Mouse (Mus musculus) kidney, postnatal 10 days (tissue): ENCODE measurements around the gene Cfap73.

ENCODE experiments used
- DNase-seq: peaks from one replicate; pipeline ENCODE4 v3.0.0; 2021; ENCODE audit warnings: mixed read lengths

Cfap73 gene

GRCm38 (mm10) chr5:120647361-120647760 lies 13.3 kb upstream of the Cfap73 start:
- no peak for DNase-seq

DNA sequence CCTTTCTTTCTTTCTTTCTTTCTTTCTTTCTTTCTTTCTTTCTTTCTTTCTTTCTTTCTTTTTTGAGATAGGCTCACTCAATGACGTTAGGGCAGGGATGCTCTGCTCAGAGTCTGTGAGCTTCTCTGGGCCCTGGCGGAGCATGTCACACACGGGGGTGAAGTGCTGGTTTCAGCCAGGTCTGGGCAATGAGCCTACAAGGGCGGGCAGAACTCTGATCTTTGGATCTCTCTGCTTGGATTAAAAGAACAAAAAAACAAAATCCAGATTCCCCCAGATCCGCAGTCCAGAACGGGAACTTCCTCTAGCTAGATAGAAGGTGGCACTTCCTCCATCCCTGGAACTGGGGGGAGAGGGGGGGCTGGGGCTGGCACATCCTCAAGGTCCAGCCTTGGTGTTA lies 11.8 kb upstream of the Cfap73 start:
- peak; percentile 60 for DNase-seq

- no peak for DNase-seq
These were observed 10.2 kb upstream of the Cfap73 start for GRCm38 (mm10) chr5:120644227-120644626.

- peak; percentile 62 for DNase-seq
These were observed 9.5 kb upstream of the Cfap73 start for GRCm38 (mm10) chr5:120643365-120644085.

DNA sequence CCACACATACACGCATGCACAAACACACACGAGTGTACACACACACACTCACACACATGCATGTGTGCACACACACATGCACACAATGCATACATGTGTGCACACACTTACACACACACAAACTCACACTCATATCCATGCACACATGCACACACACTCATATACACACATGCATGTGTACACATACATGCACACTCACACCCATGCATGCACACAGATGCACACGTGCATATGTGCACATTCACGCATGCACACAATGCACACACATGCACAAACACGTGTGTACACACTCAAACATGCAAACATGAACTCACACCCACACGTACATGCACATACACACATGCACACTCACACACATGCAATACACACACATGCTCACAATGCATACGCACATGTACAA lies 6.1 kb upstream of the Cfap73 start:
- DNase-seq, result no peak

- DNase-seq, result no peak
These were observed 1.6 kb upstream of the Cfap73 start for GRCm38 (mm10) chr5:120635633-120636032.

DNA sequence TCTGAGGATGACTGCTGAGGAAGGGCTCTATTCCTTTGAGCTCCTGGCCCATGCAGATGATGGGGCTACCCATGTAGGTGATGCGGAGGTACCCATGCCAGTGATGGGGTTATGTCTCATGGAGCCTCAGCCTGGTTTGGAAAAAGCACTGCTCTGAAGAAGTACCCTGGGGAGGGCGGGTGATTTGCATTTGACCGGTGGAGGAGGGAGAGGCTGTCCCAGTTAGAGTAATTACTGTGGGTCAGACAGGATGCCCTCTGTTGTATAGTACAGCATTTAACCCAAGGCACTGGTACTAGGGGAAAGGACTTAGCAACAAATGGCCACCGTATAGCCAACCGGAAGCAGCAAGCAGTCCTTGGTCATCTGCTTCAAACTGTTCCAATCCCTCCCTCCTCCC lies 825 bp upstream of the Cfap73 start:
- DNase-seq, result no peak

DNA sequence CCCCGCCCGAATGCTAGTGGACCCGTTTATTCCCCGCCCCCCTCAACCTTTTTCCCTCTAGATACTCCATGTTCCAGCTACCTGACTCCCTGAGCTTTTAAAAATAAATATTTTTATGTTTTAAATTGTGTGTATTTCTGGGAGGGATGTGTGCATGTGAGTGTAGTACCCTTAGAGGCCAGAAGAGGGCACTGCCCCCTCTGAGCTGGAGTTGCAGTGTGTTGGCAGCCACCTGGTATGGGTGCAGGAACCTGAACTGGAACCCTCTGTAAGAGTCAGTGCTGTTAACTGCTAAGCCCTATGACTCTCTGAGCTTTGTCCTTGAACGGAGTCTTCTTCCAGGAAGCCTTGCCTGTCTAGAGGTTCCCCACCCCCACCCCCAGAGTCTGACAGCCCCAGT lies 2.1 kb downstream of the Cfap73 start:
- DNase-seq, result no peak

DNA sequence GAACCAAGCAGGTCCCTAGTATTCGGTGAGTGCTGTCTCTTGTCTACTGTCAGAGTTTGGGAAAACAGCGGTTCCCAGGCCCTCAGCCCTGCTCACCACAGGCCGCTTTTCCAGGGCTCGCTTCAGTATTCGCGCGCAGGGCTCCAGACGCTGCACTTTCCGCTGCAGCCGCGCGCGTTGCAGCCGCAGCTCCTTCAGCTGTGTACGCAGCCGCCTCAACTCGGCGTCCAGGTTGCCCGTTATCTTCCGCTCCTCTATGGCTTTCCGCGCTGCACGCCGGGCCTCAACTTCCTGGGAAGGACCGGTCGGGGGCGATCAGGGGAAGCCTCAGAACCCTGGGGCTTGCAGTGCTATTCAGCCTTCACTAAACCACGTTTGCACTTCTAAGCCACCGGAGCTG lies 2.9 kb downstream of the Cfap73 start:
- DNase-seq, result peak; percentile 20

- DNase-seq, result peak; percentile 54
These were observed 5.4 kb downstream of the Cfap73 start for GRCm38 (mm10) chr5:120628624-120629023.

DNA sequence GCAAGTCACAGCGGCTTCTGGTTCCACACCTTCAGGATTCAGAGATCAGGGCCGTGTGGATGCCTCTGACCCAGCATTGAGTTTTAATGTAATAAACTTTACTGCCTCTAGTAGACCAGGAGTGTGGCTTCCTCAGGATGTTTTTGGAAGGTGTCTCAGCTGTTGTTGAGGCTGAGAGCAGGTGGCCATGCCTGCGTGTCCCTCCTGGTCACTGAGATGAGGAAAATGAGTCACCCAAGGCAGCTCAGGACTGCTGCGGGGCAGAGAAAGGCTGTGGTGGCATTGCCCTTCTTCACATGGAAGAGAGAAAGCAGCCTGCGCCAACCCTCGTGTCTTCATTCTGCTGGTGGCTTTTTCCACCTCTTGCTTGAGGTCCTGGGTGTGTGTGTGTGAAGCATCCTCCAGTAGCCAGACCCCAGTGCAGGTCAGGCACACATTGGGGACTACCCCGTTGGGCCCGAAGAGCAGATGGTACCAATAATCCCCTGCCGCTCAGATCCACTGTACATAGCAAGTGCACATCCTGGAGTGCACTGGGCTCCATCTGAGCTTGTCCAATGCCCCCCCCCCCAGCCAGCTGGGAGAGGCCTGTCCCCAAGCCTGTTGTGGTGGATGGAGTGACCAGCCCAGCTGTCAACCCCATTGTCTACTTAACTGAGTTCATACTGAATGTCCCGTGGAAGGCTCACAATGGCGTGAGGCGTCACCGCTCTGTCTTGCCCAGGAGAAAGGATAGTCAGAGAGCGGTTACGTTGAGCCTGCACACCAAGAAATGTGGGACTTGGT lies 6.3 kb downstream of the Cfap73 start:
- no peak for DNase-seq

DNA sequence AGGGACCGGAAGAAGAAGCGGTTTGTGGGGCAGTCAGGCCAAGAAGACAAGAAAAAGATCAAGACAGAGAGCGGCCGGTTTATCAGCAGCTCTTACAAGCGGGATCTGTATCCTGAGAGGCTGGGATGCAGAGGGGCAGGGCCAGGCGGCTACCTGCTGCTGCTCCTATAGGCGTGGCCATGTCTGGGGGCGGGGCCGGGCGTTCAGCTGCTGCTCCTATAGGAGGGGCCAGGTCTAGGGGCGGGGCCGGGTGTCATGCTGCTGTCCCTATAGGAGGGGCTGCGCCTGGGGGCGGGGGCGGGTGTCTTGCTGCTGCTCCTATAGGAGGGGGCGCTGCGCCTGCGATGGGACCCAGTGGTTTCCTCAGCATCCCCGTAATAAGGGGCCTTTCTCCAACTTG lies 7.6 kb downstream of the Cfap73 start:
- peak; percentile 56 for DNase-seq

DNA sequence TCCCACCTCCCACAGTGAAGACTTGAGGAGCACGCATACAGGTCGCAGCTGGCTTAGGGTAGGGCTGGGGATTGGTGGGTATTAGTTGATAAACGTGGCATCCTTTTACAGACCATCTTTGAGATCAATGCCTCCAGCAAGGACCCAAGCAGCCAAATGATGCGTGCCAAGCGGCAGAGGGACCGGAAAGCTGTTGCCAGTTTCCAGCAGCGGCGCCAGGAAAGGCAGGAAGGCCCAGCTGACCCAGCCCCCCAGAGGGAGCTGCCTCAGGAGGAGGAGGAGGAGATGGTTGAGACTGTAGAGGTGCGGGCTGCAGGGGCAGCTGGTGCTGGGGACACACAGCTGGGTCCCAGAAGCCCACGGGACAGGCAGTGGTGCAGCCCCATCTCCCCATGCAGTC lies 9.6 kb downstream of the Cfap73 start:
- DNase-seq, result no peak

GRCm38 (mm10) chr5:120622198-120622851 lies 11.7 kb downstream of the Cfap73 start:
- peak; percentile 53 for DNase-seq

DNA sequence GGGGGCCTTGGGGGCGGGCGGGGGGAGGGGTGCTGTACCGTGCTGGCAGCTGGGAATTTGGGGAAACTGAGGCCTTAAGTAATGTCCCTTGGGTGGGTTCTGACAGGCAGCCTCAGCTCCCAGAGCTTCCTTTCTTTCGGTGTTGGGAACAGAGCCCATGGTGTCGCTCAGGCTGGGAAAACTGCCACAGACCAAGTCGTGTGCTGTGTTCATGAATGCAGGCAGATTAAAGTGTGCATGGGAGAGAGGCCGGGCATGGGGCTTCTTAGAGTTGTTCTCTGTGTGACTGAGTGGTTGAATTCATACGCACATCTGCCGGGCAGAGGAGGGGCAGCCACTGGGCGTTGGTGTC lies 12.2 kb downstream of the Cfap73 start:
- DNase-seq, result no peak

DNA sequence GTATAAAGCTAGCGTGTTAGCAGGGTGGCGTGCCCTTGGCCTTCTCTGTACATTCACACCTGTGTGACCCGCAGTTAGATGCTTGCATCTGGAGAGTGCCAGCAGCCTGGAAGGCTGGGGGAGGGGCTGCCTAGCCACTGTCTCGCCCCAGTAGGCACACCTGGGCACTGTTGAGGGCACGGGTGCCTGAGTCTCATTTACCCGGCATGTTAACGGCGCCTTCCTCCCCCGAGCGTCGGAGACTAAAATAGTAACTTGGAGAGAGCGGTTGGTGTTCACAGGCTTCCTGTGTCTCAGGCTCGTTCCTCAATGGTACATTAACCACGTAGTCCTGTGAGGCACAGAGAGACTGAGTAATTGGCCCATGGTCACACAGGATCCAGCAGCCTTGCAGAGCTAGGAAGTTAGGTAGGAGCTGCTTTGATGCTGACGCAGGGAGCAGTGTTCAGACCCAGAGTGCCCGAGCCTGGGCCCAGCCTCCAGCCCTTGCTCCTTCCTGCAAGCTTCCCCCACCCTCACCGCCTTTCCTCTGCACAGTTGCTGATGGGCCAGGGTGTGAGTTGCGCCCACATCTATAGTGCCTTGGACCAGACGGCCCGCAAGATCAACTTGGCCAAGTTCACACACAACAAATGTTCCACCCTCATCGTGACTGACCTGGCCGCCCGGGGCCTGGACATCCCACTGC lies 12.8 kb downstream of the Cfap73 start:
- peak; percentile 61 for DNase-seq

DNA sequence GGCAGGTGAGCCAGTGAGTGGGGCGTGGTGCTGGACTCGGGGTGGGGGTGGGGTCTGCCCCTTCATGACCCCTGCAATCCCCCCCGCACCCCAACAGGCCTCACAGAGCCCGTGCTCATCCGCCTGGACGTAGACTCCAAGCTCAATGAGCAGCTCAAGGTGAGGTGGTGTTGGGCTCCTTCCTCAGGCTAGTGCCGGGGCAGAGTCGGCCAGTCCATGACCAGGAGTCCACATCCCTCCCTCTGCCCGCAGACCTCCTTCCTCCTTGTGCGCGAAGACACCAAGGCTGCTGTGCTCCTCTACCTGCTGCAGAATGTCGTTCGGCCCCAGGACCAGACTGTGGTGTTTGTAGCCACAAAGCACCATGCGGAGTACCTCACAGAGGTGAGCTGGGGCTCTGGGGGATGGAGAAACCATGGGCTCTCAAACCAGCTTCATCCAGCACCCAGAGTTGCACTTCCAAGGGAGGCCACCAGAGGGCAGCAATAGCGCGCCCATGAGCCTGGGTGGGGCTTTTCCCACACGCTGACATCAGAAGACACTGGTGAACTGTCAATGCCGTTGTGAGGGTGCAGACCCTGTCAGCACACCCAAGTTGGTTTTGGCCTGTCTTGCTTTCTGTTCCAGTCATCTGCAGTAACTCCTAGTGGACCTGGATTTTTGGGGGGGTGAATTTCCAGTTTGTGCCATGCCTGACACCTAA lies 13.5 kb downstream of the Cfap73 start:
- DNase-seq, result peak; percentile 87

GRCm38 (mm10) chr5:120619201-120619600 lies 14.8 kb downstream of the Cfap73 start:
- peak; percentile 74 for DNase-seq

DNA sequence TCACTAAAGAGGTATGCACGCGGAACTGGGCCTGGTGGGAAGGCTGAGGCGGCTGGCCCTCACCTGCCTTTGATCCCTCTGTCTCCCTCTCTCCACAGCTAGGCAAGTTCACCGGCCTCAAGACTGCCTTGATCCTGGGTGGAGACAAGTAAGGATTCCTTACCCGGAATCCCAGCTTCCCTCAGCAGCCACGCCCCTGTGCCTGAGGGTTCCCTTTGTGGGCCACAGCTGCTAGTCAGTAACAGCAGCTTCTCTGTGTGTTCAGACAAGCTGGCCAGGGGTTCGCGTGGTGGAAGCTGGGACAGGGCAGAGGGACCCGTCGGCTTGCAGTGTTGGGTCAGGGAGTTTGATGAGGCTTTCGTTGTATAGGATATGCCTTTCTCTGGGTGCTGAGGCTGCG lies 15.3 kb downstream of the Cfap73 start:
- DNase-seq, result no peak

- DNase-seq, result peak; percentile 55
These were observed 18.1 kb downstream of the Cfap73 start for GRCm38 (mm10) chr5:120615903-120616302.

DNA sequence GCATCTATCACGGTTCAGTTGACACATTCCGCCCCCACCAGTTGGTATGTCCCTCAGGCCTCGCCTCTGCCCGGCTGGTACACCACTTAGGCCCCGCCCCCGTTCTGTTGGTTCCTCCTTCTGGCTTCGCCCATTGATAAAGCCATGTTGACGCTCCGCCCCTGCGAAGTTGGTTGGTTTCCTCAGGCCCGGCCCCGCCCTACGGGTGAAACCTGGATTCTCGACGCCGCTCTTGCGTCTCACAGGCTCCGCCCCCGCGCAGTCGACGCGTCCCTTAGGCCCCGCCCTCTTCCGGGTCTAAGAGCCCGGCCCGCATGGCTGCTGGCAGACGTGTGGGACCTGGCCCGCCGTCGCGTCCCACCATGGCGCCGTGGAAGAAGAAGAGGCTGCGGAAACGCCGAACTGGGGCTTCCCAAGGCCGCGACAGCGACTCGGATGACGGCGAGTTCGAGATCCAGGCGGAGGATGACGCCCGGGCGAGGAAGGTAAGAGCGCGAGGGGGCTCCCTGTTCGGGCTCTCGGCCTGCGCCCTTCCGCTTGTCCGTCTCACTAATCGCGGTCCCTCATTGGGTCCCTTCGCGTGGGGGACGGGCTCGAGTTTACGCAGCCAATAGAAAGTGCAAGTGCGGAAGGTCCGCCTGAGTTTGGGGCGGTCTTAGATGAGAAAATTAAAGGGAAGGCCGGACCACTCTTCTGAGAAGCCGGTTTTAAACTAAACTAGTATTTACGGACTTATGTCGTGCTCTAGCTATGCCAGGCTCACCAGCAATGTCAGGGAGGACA lies 21.0 kb downstream of the Cfap73 start:
- DNase-seq, result peak; percentile 100

- DNase-seq, result peak; percentile 98
These were observed 21.6 kb downstream of the Cfap73 start, which contains the start of the genes Rita1 and Ddx54 for GRCm38 (mm10) chr5:120612442-120612821. Rita1 (minus strand) TSS chr5:120612589. Ddx54 (plus strand) TSS chr5:120612739.
